Mouse (Mus musculus): Measurements from ENCODE around the gene Mpzl1.

- TF ChIP-seq CTCF (IDR thresholded peaks at IDR 0.05; ENCODE audit: low read depth) = no peak
- no peak for TF ChIP-seq EP300 (optimal IDR thresholded peaks at IDR 0.05)
These were observed 17.7 kb downstream of the Mpzl1 start for GRCm38 (mm10) chr1:165616652-165617051.

Data from stomach, postnatal 0 days (tissue).